Mouse (Mus musculus): ENCODE results near the gene Obp2a.
"Not testable (repeated sequence)": the region's sequence is repeated elsewhere in the genome, so short reads cannot be mapped to it uniquely, and the experiment has no call there.

The Obp2a gene

DNA sequence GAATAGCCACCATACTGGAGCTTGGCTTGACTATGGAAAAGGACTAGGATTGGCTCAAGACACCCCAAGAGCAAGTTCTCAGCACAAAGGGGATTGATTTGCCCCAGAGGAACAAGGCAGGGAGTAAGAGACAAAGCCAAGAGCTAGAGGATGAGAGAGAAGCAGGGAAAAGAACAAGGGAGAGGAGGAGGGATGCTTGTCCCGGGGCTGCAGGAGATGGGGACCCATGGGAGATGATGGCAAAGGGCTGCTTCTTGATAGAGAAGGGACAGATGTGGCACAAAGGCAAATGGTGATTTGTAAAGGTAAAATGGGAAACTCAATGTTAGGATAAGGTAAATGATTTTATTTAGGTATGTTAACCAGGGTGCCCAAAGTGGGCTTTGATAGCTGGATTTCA is 9.2 kb downstream of the Obp2a start:
- DNase-seq (ENCODE audit: low spot score in 2 of 2): not testable (repeated sequence)

DNA sequence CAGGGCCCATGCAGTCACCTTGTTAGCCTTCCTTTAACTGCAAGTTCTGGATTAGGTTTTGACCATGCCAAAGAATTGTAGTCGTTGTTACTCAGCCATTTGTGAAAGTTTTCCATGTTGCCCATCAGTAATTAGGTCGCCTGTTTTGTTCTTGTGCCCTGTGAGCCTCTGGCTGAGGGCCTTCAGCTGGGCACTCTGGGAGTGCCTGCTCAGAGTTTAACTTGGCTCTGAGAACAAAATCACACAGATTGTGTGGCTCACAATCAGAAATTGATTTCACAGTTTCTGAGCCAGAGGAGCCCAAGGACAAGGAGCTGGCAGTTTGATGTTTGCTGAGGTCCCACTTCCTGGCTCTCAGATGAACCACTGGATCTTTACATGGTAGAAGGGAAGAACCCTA is 9.9 kb downstream of the Obp2a start:
- not testable (repeated sequence) for DNase-seq (ENCODE audit: low spot score in 2 of 2)

GRCm38 (mm10) chr2:25711641-25712040 is 11.8 kb downstream of the Obp2a start:
- not testable (repeated sequence) for DNase-seq (ENCODE audit: low spot score in 2 of 2)

DNA sequence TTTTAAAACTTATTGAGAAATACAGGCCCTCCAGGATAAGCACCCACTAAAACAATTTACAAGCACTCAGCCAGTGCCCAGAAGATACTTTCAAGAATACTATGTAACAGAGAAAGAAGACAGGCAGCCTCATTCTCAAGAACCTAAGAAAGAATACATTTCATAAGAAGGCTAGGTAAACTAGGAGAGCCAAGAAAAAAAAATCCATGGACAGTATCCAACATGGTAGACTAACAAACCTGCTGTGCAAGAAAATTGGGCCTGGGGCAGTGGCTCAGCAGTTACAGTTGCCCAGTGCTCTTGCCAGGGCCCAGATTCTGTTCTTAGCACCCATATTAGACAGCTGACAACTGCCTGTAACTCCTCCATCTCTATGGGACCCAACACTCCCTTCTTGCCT is 17.4 kb downstream of the Obp2a start:
- DNase-seq (ENCODE audit: low spot score in 2 of 2): no peak

DNA sequence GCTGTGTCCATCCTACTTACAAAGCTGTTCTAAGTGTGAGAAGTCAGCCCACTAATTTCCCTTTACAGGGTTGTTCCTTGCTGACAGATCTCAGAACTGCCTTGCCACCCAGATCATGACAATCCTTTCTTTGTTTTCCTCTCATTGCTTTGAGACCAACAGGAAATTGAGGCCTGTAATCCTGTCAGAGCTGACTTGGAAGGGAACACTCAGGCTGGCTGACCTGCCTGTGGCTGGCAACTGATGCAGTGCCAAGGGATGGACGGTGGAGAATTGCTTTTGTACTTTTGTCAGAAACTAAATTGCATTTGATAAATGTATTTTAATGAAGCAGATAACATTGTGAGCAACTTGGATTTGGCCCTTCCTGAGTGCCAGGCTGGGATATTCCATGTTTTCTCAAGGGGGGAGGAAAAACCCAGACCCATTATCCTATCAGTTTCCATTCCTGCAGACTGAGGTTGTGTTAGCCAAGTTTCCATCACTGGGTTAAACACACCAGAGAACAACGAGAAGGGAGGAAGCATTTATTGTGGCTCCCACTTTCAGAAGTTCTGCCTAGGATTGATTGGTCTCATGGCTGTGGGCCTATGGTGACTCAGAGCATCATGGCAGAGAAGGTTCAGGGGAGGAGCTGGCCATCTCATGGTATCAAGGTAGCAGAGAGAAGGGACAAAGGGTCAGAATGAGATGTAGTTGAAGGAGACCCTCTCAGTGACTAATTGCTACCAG is 33.5 kb downstream of the Obp2a start:
- DNase-seq (ENCODE audit: low spot score in 2 of 2): no peak

- not testable (repeated sequence) for DNase-seq (ENCODE audit: low spot score in 2 of 2)
Observed at GRCm38 (mm10) chr2:25736709-25737108, 36.9 kb downstream of the Obp2a start, which contains the start of gene Obp2b. Gene Obp2b (plus strand): TSS chr2:25737009.

DNA sequence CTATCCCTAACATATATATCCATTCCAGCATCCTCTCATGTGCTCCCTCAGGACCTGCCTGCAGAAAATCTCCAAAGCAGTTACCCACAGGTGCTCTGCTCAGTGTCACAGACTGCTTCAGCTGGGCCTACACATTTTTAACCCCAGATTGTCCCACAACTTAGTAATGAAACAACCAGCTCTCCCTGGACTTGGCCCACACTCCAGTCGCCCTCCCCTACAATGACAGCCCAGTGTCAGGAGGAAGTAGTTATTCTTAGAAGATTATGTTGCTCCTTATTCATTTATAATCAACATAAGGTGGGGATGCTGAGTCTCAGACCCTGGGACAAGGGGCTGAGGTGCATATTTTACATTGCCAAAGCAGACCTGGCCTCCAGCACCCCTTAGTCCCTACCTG is 41.8 kb downstream of the Obp2a start:
- DNase-seq (ENCODE audit: low spot score in 2 of 2): no peak

Measured in spleen, postnatal 10 days (tissue).